Mouse (Mus musculus) lung, adult 2 months (tissue): ENCODE results near the gene Ilf3.

Source experiments
- CTCF ChIP-seq: fragments of 200-500 bp; IDR thresholded peaks from 2 replicates; pipeline ENCODE4 v1.5.1; 2011; ENCODE audit warnings: mild to moderate bottlenecking, low read length, control low read depth; ENCODE audit not compliant: insufficient read depth
- POLR2A ChIP-seq: fragments of 200-500 bp; IDR thresholded peaks from 2 replicates; pipeline ENCODE4 v1.6.1; 2011; ENCODE audit warnings: low read depth, mild to moderate bottlenecking, control low read depth, low read length, borderline replicate concordance; ENCODE audit errors: extremely low read depth

DNA sequence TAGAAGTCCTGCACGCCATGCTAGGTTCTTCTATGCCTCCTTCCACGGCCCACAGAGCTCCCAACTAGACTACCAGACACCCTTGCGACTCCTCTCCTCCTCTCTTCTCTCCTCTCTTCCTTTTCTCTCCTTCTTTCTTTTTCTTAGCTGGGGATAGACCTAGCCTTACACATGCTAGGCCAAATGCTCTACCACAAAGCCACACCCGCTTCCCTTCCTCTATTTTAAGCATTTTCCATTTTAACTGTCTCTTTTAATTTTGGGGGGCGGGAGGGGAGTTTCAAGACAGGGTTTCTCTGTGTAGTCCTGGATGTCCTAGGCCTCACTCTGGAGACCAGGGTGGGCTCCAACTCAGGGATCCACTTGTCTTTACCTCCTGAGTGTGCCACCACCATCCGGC is 48.9 kb upstream of the Ilf3 start:
- no peak for TF ChIP-seq CTCF
- TF ChIP-seq POLR2A = no peak
